Mouse (Mus musculus) stomach, postnatal 0 days (tissue): ENCODE measurements at regions not wholly inside any gene's neighbourhood (a gene's known extent, or its start where the extent isn't known, plus 50 kb on each side); places are given as distances from the start of the nearest gene placed in this dataset.

Experiments used
- ATAC-seq: fragments of 200-750 bp; cut with Nextera tagmentation; 2 replicates; pipeline ENCODE4 v1.8.0; 2017; ENCODE audit not compliant: low FRiP score, low TSS enrichment
- DNase-seq: peaks from one replicate; pipeline ENCODE4 v3.0.0-alpha.2; 2016; ENCODE audit warnings: low spot score
- H3K27ac ChIP-seq: fragments of 300-500 bp; sonication (generic); replicated peaks from 2 replicates; pipeline ENCODE4 v1.5.1; 2014; ENCODE audit warnings: mild to moderate bottlenecking, control low read depth
- H3K27me3 ChIP-seq: fragments of 300-500 bp; sonication (generic); 2 replicates; pipeline ENCODE4 v1.6.1; 2014; ENCODE audit warnings: low read length; ENCODE audit not compliant: control insufficient read depth, insufficient read depth
- H3K36me3 ChIP-seq: fragments of 300-500 bp; sonication (generic); 2 replicates; pipeline ENCODE4 v1.6.1; 2014; ENCODE audit warnings: low read length, mixed read lengths; ENCODE audit not compliant: control insufficient read depth, insufficient read depth
- H3K4me1 ChIP-seq: fragments of 300-500 bp; sonication (generic); replicated peaks from 2 replicates; pipeline ENCODE4 v1.6.1; 2014; ENCODE audit warnings: antibody characterized with exemption; ENCODE audit not compliant: control insufficient read depth, insufficient read depth
- H3K4me2 ChIP-seq: fragments of 300-500 bp; sonication (generic); replicated peaks from 2 replicates; pipeline ENCODE4 v1.6.1; 2014; ENCODE audit warnings: low read depth, mild to moderate bottlenecking, control low read depth, moderate library complexity
- H3K4me3 ChIP-seq: fragments of 300-500 bp; sonication (generic); 2 replicates; pipeline ENCODE4 v1.5.1; 2014; ENCODE audit warnings: low read depth, low read length, control low read depth
- H3K9ac ChIP-seq: fragments of 300-500 bp; sonication (generic); 2 replicates; pipeline ENCODE4 v1.6.1; 2014; ENCODE audit warnings: mild to moderate bottlenecking, low read length, control low read depth, mixed read lengths
- H3K9me3 ChIP-seq: fragments of 300-500 bp; sonication (generic); 2 replicates; pipeline ENCODE4 v1.6.1; 2016; ENCODE audit warnings: low read length; ENCODE audit not compliant: control insufficient read depth
- CTCF ChIP-seq: IDR thresholded peaks from 2 replicates; pipeline ENCODE4 v1.5.1; 2016; ENCODE audit warnings: antibody characterized with exemption, low read depth, mild to moderate bottlenecking, moderate library complexity
- EP300 ChIP-seq: optimal IDR thresholded peaks from 2 replicates; pipeline ENCODE3; 2016; ENCODE audit warnings: antibody characterized with exemption
- WGBS: fragments of 180-500 bp; shearing (Covaris S2); extraction: QIAGEN DNeasy Blood & Tissue Kit; methylation state at CpG from one replicate; pipeline ENCODE4 v1.1.7; 2014; 5-methylcytosine and 5-hydroxymethylcytosine counted together

DNA sequence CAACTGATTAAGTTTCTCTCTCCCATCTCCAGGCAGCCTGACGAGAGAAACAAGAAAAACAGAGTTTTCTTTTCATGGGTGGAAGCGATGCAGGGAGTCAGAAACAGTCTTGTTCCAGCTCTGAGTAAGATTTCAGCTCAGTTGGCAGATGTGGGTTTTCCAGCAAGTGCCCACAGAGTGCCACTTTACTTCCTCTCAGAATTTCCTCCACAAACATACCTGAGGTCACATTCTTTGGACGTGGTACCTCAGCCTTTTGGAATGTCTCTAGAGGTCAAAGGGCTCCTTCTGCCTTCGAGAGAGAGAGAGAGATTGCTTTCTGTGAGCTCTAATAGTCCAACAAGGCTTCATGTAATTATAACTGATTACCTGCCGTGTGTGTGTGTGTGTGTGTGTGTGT lies 172.0 kb downstream of the Bcl2l11 start:
- Histone ChIP-seq H3K4me3 (no peak overlapping the region), H3K4me1 (no peaks in the 10 kb centered on the region), H3K9ac (no peak overlapping the region), H3K27me3 (no peaks in the 10 kb centered on the region), H3K9me3 (no peaks in the 10 kb centered on the region), H3K27ac (no peak overlapping the region), H3K36me3 (no peaks in the 10 kb centered on the region), H3K4me2 (no peak overlapping the region)
- ATAC-seq (no peak), DNase-seq (no peak)
- TF ChIP-seq EP300 (no peak), CTCF (no peak)
- WGBS: 57% methylated on average over 5 of the region's 5 CpGs

DNA sequence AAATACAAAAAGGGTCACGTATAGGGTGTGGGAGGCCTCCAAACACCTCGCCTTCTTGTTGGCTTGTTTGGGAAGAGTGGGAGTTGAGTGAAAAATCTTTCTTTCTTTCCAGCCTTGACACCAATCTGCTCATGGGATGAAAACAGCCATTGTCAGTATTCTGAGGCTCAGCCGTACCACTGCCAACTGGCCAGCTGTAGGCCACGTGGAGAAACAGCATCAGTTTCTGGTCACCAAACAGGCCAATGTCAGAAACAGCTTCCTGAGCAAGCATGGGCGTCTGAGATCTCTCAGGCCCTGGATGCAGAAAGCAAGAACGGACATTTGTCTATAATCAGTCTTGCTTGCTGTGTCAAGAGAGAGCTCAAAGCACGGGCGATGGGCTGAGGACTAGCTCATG lies 173.2 kb downstream of the Bcl2l11 start:
- 59% methylated on average over 8 of the region's 8 CpGs for WGBS
- Histone ChIP-seq H3K27me3 (no peaks in the 10 kb centered on the region), H3K36me3 (no peaks in the 10 kb centered on the region), H3K4me2 (no peak overlapping the region), H3K4me3 (no peak overlapping the region), H3K4me1 (no peaks in the 10 kb centered on the region), H3K9ac (no peak overlapping the region), H3K9me3 (no peaks in the 10 kb centered on the region), H3K27ac (no peak overlapping the region)
- DNase-seq (no peak), ATAC-seq (no peak)
- TF ChIP-seq EP300 (no peak), CTCF (no peak)

DNA sequence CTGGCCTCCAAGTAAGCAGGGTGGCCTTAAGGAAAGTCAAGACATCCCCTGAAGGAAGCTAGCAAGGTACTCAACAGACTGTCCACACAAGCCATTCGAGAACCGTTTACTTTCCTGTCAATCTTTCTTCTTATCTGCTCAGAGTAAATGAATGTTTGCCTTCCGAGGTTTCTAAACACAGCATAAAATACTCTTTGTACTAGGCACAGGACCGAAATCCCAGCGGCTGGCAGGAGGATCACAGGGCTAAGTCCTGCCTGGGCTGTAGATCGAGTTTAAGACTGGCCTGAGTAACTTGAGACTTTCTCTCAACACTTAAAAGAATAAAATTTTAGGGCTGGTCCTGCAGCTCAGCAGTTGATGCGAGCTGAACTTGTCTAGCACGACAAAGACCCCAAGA lies 175.9 kb downstream of the Bcl2l11 start:
- Histone ChIP-seq H3K27ac (no peak overlapping the region), H3K4me3 (no peak overlapping the region), H3K27me3 (no peaks in the 10 kb centered on the region), H3K9ac (no peak overlapping the region), H3K4me2 (no peak overlapping the region), H3K9me3 (no peaks in the 10 kb centered on the region), H3K4me1 (no peaks in the 10 kb centered on the region), H3K36me3 (no peaks in the 10 kb centered on the region)
- WGBS: 21% methylated on average over 8 of the region's 8 CpGs
- no peak for TF ChIP-seq EP300
- no peak for TF ChIP-seq CTCF
- ATAC-seq (peak; percentile 49; the same call in 1 of the 2 replicates), DNase-seq (peak; percentile 53)

DNA sequence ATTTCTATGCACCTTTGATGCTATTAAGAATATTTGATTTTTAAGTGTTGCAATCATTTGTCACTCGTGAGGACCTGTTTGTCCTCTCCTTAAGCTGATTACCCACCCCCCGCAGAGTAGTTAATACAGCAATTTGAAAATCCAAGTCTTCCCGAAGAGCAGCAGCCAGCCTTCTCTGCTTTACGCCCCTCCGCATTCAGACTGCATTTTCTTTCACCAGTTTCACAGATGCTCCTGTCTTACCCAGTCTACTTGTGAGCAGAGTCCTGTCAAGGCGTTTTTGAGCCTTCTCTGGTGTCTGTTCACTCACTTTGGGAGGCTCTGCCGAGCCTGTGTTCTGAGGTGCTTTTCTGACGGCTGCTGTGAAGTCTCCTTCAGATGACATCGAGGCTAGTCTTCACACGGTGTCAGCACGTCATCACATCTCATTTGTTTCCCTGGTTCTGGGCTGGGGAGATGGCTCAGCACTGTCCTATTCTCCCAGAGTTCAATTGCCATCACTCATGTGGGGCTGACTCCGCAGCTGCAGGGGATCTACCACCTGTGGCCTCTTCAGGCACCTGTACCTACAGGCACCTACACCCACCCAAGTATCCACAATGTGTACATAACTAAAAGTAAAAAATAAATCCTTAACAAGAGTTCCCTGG lies 178.3 kb downstream of the Bcl2l11 start:
- ATAC-seq (no peak), DNase-seq (no peak)
- no peak overlapping the region for H3K4me3 ChIP-seq
- WGBS: 48% methylated on average over 12 of the region's 12 CpGs
- H3K9ac ChIP-seq: no peak overlapping the region
- no peak overlapping the region for H3K27ac ChIP-seq
- no peaks in the 10 kb centered on the region for H3K27me3 ChIP-seq
- no peaks in the 10 kb centered on the region for H3K4me1 ChIP-seq
- H3K4me2 ChIP-seq: no peak overlapping the region
- TF ChIP-seq CTCF (no peak), EP300 (no peak)
- H3K9me3 ChIP-seq: no peaks in the 10 kb centered on the region
- H3K36me3 ChIP-seq: no peaks in the 10 kb centered on the region

DNA sequence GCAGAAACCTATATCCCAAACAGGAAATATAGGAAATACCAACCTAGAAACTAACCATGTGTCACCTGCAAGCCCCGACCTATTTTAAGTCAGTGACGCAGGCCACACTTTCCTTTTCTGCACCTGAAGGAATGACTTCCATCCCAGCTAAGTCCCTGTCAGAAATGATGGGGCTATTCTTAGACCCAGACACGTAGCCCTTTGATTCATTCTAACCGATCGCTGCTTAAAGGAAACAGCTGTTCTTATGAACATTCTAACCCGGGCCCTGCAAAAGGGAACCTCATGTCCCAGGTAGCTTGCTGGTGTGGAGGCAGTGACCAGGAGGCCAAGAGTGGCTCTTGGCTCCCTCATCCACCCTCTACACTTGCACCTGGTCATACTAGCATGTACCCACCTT lies 180.9 kb downstream of the Bcl2l11 start:
- H3K4me2 ChIP-seq: no peak overlapping the region

DNA sequence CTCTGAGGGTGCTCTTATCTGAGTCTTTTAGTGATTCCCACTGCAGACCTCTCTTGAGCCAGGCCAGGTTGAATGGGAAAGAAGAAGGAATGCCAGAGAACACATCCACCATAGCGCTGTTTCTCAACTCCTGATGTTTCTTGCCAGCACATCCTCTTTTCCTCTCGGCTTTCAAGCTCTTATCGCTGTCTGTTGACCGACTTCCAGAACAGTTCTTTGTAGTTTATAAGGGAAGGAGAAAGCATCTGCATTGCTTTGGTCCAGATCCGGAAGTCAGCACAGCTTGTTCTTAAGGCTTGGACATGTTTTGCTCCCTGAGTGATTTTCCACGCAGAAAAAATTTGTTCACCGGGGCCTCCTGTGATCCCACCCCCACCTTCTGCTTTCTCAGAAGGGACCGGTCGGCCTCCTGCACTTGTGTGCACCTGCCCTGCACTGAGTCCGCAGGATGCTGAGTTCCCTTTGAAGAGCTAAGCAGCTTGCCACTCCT lies 183.7 kb downstream of the Bcl2l11 start:
- Histone ChIP-seq H3K9ac (no peak overlapping the region), H3K4me1 (0 out of 2 replicates have a peak, but pooled peaks cover 6% of the 10 kb centered on the region), H3K4me2 (0 out of 2 replicates have a peak overlapping the region, but pooled peaks have one; percentile 17), H3K27ac (peak overlapping the region; percentile 78), H3K27me3 (no peaks in the 10 kb centered on the region), H3K36me3 (no peaks in the 10 kb centered on the region), H3K4me3 (no peak overlapping the region), H3K9me3 (no peaks in the 10 kb centered on the region)
- DNase-seq (no peak), ATAC-seq (peak; percentile 35; the same call in 1 of the 2 replicates)
- TF ChIP-seq CTCF (no peak), EP300 (no peak)
- WGBS: 17% methylated on average over 10 of the region's 10 CpGs

More for the DNA sequence above, 180.9 kb downstream of the Bcl2l11 start:
- Histone ChIP-seq H3K36me3 (no peaks in the 10 kb centered on the region), H3K4me3 (no peak overlapping the region), H3K4me1 (0 out of 2 replicates have a peak, but pooled peaks cover 3% of the 10 kb centered on the region), H3K9ac (no peak overlapping the region), H3K27me3 (no peaks in the 10 kb centered on the region), H3K9me3 (no peaks in the 10 kb centered on the region), H3K27ac (no peak overlapping the region)
- no peak for TF ChIP-seq EP300
- TF ChIP-seq CTCF: no peak
- DNase-seq (no peak), ATAC-seq (no peak)
- 53% methylated on average over 6 of the region's 6 CpGs for WGBS
